Mouse (Mus musculus) erythroblast, embryonic 14.5 days (primary cell): ENCODE measurements around the gene Chrnb1.

Experiments used
- GATA1 ChIP-seq: IDR thresholded peaks from 2 replicates; pipeline ENCODE4 v1.6.1; 2012; ENCODE audit warnings: low read length, inconsistent platforms, mixed read lengths
- TAL1 ChIP-seq: IDR thresholded peaks from 3 replicates; pipeline ENCODE4 v1.6.1; 2012; ENCODE audit warnings: low read length, inconsistent platforms, mixed read lengths

- TF ChIP-seq GATA1 (no peak), TAL1 (no peak)
Measured at GRCm38 (mm10) chr11:69804972-69805909, 9.5 kb upstream of the Chrnb1 start, which contains the start of gene Tmem102.
